Mouse (Mus musculus) layer of hippocampus, adult 11-12 months (tissue): ENCODE results near the gene Mdm2.

ENCODE experiments used
- DNase-seq: peaks from one replicate; pipeline ENCODE4 v3.0.0; 2022; ENCODE audit warnings: low spot score

Gene Mdm2

DNA sequence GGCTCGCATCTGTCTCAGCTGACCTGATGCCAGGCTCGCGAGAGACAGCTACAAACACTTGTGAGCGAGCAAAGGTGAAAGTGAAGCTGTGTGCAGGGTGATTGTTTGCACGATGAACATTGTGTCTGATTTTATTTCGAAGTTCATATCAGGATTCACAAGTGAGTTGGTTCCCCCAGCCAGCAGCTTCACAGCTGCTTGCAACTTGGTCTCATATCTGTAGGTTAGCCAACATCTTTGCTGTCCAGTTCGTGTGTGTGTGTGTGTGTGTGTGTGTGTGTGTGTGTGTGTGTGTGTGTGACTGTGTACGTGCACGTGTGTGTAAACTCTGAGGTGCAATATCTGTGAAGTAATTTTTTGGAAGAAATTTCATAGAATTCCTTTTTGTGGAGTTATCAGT, 55.1 kb downstream of the Mdm2 start:
- DNase-seq: no peak

DNA sequence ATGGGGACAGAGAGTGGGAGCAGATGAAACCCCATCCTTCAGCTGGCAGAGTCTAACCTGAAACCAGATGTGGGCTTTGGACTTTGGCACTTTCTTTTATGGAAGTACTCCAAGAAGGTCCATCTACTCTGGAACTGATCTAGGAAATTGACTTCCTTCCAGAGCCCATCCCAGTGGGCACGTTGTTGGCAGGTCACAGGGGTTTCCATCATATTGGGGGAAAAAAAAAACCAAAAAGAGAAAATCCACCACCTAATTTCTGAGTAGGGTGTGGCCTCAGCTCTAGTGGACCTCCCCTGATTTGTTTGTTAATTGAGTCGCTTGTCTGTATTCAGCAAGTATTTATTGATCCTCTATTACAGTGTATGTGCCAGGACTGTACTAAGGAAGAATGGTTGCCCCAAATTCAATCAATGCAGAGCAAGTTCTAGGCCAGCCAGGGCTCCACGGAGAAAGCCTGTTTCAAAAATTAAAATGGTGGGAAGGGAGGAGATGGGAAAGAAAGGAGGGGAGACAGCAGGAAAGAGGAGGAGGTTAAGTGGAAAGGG, 55.9 kb downstream of the Mdm2 start:
- DNase-seq: no peak

DNA sequence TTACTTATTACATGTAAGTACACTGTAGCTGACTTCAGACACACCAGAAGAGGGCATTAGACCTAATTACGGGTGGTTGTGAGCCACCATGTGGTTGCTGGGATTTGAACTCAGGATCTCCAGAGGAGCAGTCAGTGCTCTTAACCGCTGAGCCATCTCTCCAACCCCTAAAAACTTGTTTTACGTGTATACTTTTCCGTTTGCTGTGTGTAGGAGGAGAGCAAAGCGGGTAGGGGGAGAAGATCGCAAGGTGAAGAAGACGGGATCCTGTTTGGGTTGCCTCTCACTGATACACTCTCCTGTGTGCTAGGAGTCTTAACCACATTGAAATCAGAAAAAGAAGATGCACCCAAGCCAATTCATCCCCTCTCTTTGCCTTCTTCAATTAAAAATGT, 56.8 kb downstream of the Mdm2 start:
- no peak for DNase-seq

GRCm38 (mm10) chr10:117652930-117653778, 57.4 kb downstream of the Mdm2 start:
- no peak for DNase-seq

DNA sequence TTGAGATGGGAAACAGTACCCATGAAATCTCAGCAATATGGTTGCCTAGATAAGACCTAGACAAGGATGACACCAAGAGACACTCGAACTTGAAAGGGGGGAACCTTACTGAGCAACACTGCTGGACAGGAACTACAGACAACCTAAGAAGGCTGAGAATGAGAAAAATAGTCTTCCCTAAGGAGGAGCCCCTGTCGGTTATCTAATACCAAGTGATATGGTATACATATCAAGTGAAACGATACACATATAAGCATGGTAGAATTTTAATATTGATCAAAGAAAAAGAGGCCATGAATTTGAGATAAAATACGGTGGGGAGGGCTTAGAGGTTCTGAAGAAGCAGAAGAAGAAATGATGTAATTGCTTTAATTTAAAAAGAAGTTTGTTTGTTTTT, 58.2 kb downstream of the Mdm2 start:
- DNase-seq: no peak

DNA sequence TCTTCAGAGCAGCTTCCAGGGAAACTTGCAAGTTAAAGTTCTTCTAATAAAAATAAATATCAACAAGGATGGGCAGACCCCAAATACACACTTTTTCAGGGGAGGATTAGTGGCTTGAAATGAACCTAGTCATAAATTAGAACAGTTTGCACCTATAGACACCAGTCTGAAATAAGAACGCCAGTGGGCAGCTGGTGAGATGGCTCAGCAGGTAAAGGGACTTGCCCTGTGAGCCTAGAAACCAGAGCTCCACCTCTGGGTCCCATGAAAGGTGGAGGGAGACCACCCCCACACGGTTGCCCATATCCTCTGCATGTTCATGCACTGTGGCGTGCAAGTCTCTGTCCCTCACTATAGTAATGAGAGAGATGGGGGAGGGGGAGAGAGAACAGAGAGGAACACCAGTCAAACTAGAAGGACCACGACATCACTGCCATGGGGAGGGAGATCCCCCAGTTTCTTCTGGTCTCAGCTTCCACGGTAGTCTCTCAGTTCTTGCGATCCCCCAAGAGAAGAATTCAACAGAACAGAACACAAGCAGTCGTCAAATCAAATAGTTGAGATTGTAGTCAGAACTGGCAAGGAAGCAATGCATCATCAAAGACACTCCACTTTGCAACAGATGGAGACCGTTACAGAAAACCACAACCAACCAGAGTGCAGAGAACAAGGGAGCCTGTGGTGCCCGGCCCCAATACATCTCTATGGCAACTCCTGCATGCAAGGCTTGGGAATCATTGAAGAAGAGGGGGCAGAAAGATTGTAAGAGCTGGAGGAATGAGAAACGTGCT, 58.8 kb downstream of the Mdm2 start:
- peak; percentile 38 for DNase-seq

DNA sequence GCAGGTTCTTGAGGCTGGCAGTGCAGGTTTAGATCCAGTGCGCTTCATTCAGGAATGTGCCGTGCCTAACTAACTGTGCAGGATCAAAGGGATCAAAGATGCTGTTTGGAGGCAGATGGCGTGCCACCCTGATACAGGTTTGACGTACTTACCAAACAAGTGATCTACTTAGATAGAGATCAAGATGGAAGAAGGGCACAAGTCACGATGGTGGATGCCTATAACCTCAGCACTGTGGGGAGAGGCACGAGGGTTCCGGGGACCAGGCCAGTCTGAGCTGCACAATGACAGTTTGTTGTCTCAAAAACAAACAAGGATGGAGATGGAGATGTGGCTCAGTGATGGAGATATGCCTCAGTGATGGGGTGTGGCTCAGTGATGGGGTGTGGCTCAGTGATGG, 59.8 kb downstream of the Mdm2 start:
- DNase-seq: no peak

DNA sequence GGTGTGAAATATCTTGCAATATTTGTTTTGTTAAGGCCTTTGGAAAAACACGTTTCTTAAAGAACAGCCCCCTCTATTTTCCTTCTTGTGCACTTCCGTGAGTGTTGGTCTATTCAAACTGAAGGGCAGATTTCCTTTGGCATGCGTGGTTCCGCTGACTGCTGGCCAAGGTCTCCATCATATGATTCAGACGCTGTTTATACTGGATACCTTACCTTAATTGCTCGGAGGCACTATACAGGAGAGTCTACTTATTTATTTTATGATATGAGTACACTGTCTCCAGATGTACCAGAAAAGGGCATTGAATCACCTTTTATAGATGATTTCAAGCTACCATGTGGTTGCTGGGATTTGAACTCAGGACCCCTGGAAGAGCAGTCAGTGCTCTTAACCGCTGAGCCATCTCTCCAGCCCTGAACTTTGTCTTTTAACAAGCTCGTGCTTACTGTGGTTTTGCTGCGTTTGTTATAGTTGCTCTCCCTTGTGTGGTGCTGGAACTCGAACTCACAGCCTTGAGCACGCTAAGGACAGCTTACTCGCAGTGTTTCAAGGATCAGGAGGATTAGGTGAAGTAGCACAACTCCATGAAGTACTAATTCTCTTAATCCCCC, 60.4 kb downstream of the Mdm2 start:
- no peak for DNase-seq

DNA sequence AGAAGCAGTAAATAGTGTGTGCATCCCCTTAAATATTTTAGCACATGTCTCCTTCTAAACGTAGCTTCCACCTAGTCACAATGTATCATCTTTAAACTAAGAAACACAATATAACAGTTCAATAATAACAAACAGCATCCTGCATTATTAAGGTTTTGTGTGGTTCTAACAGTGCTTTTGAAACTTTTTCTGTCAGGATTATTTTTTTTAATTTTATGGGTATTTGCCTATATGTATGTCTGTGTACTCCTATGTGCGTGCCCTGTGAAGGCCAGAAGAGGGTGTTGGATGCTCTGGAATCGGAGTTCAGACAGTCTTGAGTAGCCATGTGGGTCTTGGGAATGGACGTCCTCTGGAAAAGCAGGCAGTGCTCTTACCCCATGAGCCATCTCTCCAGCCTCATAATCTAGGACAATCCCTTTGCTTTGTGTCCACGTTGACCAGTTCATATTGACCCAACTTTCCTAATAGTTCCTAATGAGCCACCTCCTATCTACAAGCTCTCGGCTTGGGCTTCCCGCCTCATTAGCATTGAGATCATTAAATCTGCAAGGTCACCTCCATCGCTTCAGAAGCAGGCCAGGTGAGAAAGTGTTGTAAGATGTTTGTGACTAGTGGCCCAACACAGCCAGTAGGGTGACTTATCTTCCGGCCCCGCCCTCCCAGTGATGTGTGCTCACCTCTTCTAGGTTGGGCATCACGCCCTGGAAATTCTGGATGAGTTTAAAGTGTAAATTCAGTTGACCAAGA, 61.1 kb downstream of the Mdm2 start:
- DNase-seq: no peak

GRCm38 (mm10) chr10:117648643-117649042, 61.9 kb downstream of the Mdm2 start:
- DNase-seq: no peak

- no peak for DNase-seq
These were observed 62.5 kb downstream of the Mdm2 start for GRCm38 (mm10) chr10:117647964-117648472.

- DNase-seq: peak; percentile 65
These were observed 63.4 kb downstream of the Mdm2 start for GRCm38 (mm10) chr10:117647158-117647505.

DNA sequence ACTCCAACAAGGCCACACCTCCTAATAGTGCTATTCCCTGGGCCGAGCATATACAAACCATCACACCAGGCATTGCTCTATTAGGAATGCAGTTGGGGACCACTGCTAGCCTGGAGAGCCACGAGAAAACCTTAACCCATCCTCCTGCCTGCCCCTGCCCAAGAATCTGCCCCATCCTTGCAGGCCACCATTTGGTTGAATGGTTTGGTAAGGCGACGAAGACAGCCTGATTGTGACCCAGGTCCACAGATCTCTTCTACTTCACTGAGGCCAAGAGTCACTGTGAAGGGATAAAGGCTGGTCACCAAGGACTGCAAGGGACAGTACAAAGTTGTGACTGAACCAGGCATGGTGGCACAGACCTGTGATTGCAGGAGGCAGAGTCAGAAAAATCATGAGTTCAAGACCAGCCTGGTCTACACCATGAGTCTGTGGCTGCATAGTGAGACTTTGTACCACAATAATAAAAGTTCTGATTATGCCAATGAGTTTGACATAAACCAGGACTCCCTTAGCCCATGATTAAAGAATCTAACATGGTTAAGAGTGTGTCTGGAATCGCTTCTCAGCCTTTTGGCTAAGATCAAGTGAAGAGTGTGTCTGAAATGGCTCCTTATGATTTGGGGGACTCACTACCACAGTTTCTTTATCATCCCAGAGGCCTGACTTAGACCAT, 63.9 kb downstream of the Mdm2 start:
- DNase-seq: no peak

DNA sequence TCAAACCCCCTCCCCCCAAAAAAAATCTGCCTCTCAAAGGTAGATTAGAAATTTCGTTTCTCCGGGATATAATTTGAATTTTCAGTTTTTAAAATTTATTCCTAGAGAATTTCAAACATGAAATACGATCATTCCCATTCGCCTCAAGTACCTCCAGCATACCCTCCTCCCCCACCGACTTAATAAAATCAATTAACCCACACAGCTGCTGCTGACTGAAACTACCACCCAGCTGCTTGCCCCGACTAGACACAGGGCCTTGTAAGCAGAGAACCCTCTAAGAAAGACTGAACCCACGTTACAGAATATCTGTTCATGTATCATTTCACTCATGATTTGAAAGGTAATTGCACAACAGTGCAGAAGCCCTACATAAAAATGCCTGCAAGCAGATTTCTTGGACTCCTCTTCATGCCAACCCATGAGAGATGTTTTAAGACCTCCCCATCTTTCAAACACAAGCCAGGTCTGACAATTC, 65.0 kb downstream of the Mdm2 start:
- DNase-seq: no peak

- DNase-seq: no peak
These were observed 65.7 kb downstream of the Mdm2 start for GRCm38 (mm10) chr10:117644828-117645227.

DNA sequence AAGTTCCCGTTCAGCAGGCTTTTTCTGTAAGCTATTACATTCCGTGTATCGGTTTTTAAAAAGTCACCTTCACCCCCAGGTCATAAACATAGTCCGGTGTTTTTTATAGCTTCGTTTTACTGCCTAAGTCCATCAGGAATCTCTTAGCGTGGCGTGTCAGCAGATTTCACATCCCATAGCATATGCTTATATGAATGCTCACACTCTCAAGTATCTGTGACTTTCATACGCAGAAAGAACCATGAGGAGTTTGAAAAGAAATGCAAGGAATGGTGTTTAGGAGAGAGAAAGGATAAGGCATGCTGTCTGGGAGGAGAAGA, 66.2 kb downstream of the Mdm2 start:
- DNase-seq: no peak

DNA sequence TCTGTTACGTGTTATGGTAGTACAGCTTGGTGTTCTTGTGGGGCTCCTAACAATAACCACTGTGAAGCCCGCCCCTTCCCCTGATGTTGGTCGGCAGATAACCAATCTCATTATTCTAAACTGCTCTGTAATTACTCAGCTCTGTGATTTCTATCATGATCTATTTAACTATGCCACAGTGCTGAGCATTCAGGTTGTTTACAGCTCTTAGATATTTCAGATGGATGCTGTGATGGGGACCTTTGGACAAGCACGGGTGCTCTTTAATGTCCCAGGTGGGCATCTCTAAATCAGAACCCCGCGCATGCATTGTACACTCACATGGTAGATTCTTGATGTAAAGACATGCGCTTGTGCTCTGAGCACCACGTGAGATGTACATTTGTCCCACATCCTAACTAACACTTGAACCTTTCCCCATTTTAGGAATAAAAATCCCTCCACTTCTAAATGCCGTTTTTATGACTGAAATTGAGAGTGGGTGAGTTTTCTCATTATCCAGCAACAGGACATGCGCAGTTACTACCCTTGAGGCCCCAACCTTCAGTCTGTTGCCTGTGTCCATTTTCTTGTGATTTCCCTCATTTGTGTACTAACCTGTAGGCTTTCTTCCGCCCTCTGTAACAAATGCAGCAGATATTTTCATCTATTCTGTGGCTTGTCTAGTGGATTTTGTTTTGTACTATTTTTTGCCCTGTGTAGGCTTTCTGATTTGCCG, 66.7 kb downstream of the Mdm2 start:
- no peak for DNase-seq

- DNase-seq: no peak
These were observed 67.3 kb downstream of the Mdm2 start for GRCm38 (mm10) chr10:117643302-117643701.

GRCm38 (mm10) chr10:117642491-117643262, 67.9 kb downstream of the Mdm2 start:
- DNase-seq: no peak

DNA sequence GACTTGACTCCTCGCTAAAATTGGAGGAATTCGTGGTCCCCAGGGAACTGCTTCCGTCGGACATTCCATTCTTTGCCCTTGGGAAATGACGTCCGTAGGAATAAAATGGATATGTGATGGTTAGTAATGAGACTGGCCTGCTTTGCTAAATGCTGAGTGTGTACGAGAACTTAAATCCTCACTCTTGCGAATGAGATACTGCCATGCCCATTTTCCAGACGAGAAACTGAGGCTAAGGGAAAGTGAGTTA, 68.4 kb downstream of the Mdm2 start:
- DNase-seq: no peak
